Mouse (Mus musculus): ENCODE measurements around the gene Fam71d. TPM values are rescaled to one million over a fixed set of nuclear protein-coding genes. Genes with fewer than 3 reads are reported as not detected.

Gene Fam71d
- total and polyA plus RNA-seq, 3 experiments: not detected

DNA sequence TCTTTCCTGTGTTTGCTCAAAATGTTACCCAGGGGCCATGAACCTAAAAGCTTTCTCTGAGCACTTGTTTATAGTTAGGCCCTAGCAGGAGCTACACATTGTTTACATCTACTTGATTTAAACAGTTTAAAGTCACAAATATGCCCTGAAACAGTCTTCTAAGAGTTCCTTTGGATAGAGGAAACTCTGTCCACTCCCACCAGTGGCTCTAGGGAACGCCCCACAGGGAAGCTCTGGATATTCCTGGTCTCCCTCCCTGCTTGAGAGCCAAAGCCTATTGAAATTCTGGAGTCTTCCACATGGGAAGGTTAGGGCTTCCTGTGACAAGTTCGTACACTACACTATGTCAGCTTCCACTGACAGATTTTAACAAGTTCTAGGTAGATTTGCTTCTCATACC is 48.3 kb downstream of the Fam71d start:
- peaks cover 0 to 6% of the 10 kb centered on the region in 2 experiments; a peak in 2 of 4 replicates for H3K36me3 ChIP-seq (ENCODE audit: control insufficient read depth in 1 of 2, insufficient read depth in 2 of 2, low read length in 2 of 2)
- H3K27ac ChIP-seq (ENCODE audit: control insufficient read depth, low read depth, low read length): no peak overlapping the region
- H3K27me3 ChIP-seq (ENCODE audit: control insufficient read depth in 1 of 2, insufficient read depth in 2 of 2, low read length in 2 of 2): no peaks in the 10 kb centered on the region
- H3K4me3 ChIP-seq (ENCODE audit: control insufficient read depth in 1 of 2, insufficient read depth in 1 of 2, low read depth in 2 of 2, low read length in 2 of 2): no peak overlapping the region
- H3K9ac ChIP-seq (ENCODE audit: control insufficient read depth, low read depth, low read length, poor library complexity, severe bottlenecking): no peak overlapping the region
- TF ChIP-seq MXI1 (IDR thresholded peaks at IDR 0.05; ENCODE audit: low read depth, low read length): no peak
- TF ChIP-seq GABPA (IDR thresholded peaks at IDR 0.05; ENCODE audit: low read depth, low read length): no peak
- TF ChIP-seq MAX (IDR thresholded peaks at IDR 0.05; ENCODE audit: low read length): no peak
- TF ChIP-seq POLR2A (IDR thresholded peaks at IDR 0.05; ENCODE audit: control insufficient read depth in 1 of 2, insufficient read depth in 1 of 2, low read depth in 1 of 2, low read length in 2 of 2, poor library complexity in 1 of 2): no peak
- no peaks in the 10 kb centered on the region for H3K79me2 ChIP-seq (ENCODE audit: control insufficient read depth, insufficient read depth, low read length, poor library complexity)
- no peak for DNase-seq (ENCODE audit: low read depth, low spot score)
- H3K9me3 ChIP-seq (replicated peaks; ENCODE audit: insufficient read depth, low read length): no peaks in the 10 kb centered on the region
- H3K4me1 ChIP-seq (ENCODE audit: control insufficient read depth in 1 of 2, insufficient read depth in 2 of 2, low read length in 2 of 2): no peaks in the 10 kb centered on the region

DNA sequence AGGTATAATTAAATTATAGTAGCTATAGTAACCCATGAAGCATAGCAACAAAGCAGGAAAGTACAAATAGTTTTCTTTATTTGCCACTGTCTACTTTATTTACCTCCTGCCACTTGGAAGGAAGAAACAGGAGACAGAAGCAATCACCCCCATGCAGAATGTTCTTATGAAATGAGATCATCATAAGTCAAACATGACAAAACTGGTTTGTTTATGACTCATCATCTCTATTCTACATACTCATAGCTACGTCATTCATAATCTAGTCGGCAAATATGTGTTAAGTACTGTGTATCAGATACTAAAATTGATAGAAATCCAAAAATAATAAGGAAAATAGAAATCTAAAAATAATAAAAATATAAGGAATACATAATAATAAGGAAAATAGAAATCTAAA is 49.0 kb downstream of the Fam71d start:
- DNase-seq (ENCODE audit: low read depth, low spot score): no peak

DNA sequence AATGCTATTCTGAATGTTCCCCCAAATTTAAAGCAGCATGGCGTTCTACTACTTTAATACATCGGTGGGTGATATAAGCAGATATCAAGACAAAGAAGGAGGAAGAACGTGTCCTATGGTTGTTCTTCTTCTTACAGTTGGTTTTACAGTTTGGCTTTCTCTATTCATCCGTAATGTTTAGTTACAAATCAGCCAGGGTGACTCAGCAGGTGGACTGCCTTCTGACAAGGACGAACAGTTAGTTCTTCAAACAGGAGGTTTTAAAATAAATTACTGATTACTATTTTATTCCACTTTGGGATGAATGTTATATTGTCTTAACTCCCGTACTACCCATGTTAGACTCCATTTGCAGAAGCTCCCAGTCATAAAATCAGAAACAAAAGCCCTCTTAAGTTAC is 54.9 kb downstream of the Fam71d start:
- Histone ChIP-seq H3K9ac (ENCODE audit: control insufficient read depth, low read depth, low read length, poor library complexity, severe bottlenecking) (peak overlapping the region; percentile 62), H3K79me2 (ENCODE audit: control insufficient read depth, insufficient read depth, low read length, poor library complexity) (peaks cover 14% of the 10 kb centered on the region), H3K27me3 (ENCODE audit: control insufficient read depth in 1 of 2, insufficient read depth in 2 of 2, low read length in 2 of 2) (no peaks in the 10 kb centered on the region), H3K36me3 (ENCODE audit: control insufficient read depth in 1 of 2, insufficient read depth in 2 of 2, low read length in 2 of 2) (peaks cover 0 to 24% of the 10 kb centered on the region in 2 experiments; a peak in 2 of 4 replicates), H3K27ac (ENCODE audit: control insufficient read depth, low read depth, low read length) (peak overlapping the region; percentile 88), H3K9me3 (replicated peaks; ENCODE audit: insufficient read depth, low read length) (no peaks in the 10 kb centered on the region), H3K4me1 (ENCODE audit: control insufficient read depth in 1 of 2, insufficient read depth in 2 of 2, low read length in 2 of 2) (peaks cover 3 to 16% of the 10 kb centered on the region in 2 experiments; a peak in 3 of 4 replicates), H3K4me3 (ENCODE audit: control insufficient read depth in 1 of 2, insufficient read depth in 1 of 2, low read depth in 2 of 2, low read length in 2 of 2) (peak overlapping the region; percentile 22 to 94)
- DNase-seq (ENCODE audit: low read depth, low spot score): peak; percentile 75
- no peak for TF ChIP-seq MXI1 (IDR thresholded peaks at IDR 0.05; ENCODE audit: low read depth, low read length)
- no peak for TF ChIP-seq SMC3 (IDR thresholded peaks at IDR 0.05; ENCODE audit: low read depth, low read length)
- TF ChIP-seq GABPA (IDR thresholded peaks at IDR 0.05; ENCODE audit: low read depth, low read length): peak; percentile 63; the same call in 1 of the 2 replicates
- no peak for TF ChIP-seq MYC (IDR thresholded peaks at IDR 0.05; ENCODE audit: low read depth, low read length)
- TF ChIP-seq ZMIZ1 (IDR thresholded peaks at IDR 0.05; ENCODE audit: low read depth, low read length): no peak
- TF ChIP-seq MEF2A (IDR thresholded peaks at IDR 0.05; ENCODE audit: extremely low read depth, insufficient replicate concordance, low read depth, low read length, poor library complexity, severe bottlenecking): no peak
- TF ChIP-seq ETS1 (IDR thresholded peaks at IDR 0.05; ENCODE audit: low read depth, low read length): peak; percentile 20; the same call in 1 of the 2 replicates
- 0 out of 2 replicates have a peak, but pooled peaks have one; percentile 49 for TF ChIP-seq MYB (IDR thresholded peaks at IDR 0.05; ENCODE audit: low read depth, low read length)
- TF ChIP-seq NELFE (IDR thresholded peaks at IDR 0.05; ENCODE audit: low read depth, low read length): no peak
- TF ChIP-seq ELF1 (IDR thresholded peaks at IDR 0.05; ENCODE audit: low read depth, low read length): no peak
- no peak for TF ChIP-seq CTCF (IDR thresholded peaks at IDR 0.05 in 2 of 3, conservative IDR thresholded peaks at IDR 0.05 in 1 of 3; ENCODE audit: control insufficient read depth in 1 of 3, insufficient read depth in 1 of 3, low read depth in 2 of 3, low read length in 3 of 3, poor library complexity in 1 of 3, severe bottlenecking in 1 of 3)
- no peak for TF ChIP-seq CHD1 (IDR thresholded peaks at IDR 0.05; ENCODE audit: low read depth, low read length)
- TF ChIP-seq TCF12 (IDR thresholded peaks at IDR 0.05; ENCODE audit: low read depth, low read length): no peak
- no peak for TF ChIP-seq JUND (IDR thresholded peaks at IDR 0.05; ENCODE audit: low read depth, low read length)
- TF ChIP-seq USF2 (IDR thresholded peaks at IDR 0.05; ENCODE audit: borderline replicate concordance in 1 of 2, insufficient read depth in 1 of 2, low read depth in 1 of 2, low read length in 2 of 2): no peak
- no peak for TF ChIP-seq POLR2AphosphoS5 (IDR thresholded peaks at IDR 0.05; ENCODE audit: borderline replicate concordance, low read depth, low read length)
- no peak for TF ChIP-seq HCFC1 (IDR thresholded peaks at IDR 0.05; ENCODE audit: low read depth, low read length)
- no peak for TF ChIP-seq ZC3H11A (IDR thresholded peaks at IDR 0.05; ENCODE audit: low read depth, low read length)
- no peak for TF ChIP-seq KAT2A (conservative IDR thresholded peaks at IDR 0.05; ENCODE audit: low read depth, low read length)
- no peak for TF ChIP-seq BHLHE40 (IDR thresholded peaks at IDR 0.05; ENCODE audit: borderline replicate concordance, low read depth, low read length)
- no peak for TF ChIP-seq POLR2A (IDR thresholded peaks at IDR 0.05; ENCODE audit: control insufficient read depth in 1 of 2, insufficient read depth in 1 of 2, low read depth in 1 of 2, low read length in 2 of 2, poor library complexity in 1 of 2)
- TF ChIP-seq MAZ (IDR thresholded peaks at IDR 0.05; ENCODE audit: low read depth, low read length): no peak
- TF ChIP-seq TBP (IDR thresholded peaks at IDR 0.05; ENCODE audit: low read depth, low read length): no peak; the same call in 1 of the 2 replicates

More for the DNA sequence above, 49.0 kb downstream of the Fam71d start:
- Histone ChIP-seq H3K27ac (ENCODE audit: control insufficient read depth, low read depth, low read length) (no peak overlapping the region), H3K4me3 (ENCODE audit: control insufficient read depth in 1 of 2, insufficient read depth in 1 of 2, low read depth in 2 of 2, low read length in 2 of 2) (no peak overlapping the region), H3K27me3 (ENCODE audit: control insufficient read depth in 1 of 2, insufficient read depth in 2 of 2, low read length in 2 of 2) (no peaks in the 10 kb centered on the region), H3K36me3 (ENCODE audit: control insufficient read depth in 1 of 2, insufficient read depth in 2 of 2, low read length in 2 of 2) (peaks cover 0 to 7% of the 10 kb centered on the region in 2 experiments; a peak in 2 of 4 replicates), H3K9ac (ENCODE audit: control insufficient read depth, low read depth, low read length, poor library complexity, severe bottlenecking) (no peak overlapping the region), H3K79me2 (ENCODE audit: control insufficient read depth, insufficient read depth, low read length, poor library complexity) (no peaks in the 10 kb centered on the region), H3K9me3 (replicated peaks; ENCODE audit: insufficient read depth, low read length) (no peaks in the 10 kb centered on the region), H3K4me1 (ENCODE audit: control insufficient read depth in 1 of 2, insufficient read depth in 2 of 2, low read length in 2 of 2) (no peaks in the 10 kb centered on the region)
- TF ChIP-seq SMC3 (IDR thresholded peaks at IDR 0.05; ENCODE audit: low read depth, low read length): no peak
- no peak for TF ChIP-seq POLR2AphosphoS5 (IDR thresholded peaks at IDR 0.05; ENCODE audit: borderline replicate concordance, low read depth, low read length)

All from MEL (cell line).